Mouse (Mus musculus) heart, postnatal 4 days (tissue): ENCODE results near the gene Hoxa2. TPM values are rescaled to one million over a fixed set of nuclear protein-coding genes. Genes with fewer than 3 reads are reported as not detected.

Source experiments
- DNase-seq: peaks from one replicate; pipeline ENCODE4 v3.0.0; 2021
- total RNA-seq, 2 experiments: library from RNA; stranded (reverse); gene quantifications; 2 replicates each; pipeline ENCODE4 v1.2.3; 2021

Hoxa2 gene
- under 1 TPM; 0.60 to 0.68 TPM for total RNA-seq

DNA sequence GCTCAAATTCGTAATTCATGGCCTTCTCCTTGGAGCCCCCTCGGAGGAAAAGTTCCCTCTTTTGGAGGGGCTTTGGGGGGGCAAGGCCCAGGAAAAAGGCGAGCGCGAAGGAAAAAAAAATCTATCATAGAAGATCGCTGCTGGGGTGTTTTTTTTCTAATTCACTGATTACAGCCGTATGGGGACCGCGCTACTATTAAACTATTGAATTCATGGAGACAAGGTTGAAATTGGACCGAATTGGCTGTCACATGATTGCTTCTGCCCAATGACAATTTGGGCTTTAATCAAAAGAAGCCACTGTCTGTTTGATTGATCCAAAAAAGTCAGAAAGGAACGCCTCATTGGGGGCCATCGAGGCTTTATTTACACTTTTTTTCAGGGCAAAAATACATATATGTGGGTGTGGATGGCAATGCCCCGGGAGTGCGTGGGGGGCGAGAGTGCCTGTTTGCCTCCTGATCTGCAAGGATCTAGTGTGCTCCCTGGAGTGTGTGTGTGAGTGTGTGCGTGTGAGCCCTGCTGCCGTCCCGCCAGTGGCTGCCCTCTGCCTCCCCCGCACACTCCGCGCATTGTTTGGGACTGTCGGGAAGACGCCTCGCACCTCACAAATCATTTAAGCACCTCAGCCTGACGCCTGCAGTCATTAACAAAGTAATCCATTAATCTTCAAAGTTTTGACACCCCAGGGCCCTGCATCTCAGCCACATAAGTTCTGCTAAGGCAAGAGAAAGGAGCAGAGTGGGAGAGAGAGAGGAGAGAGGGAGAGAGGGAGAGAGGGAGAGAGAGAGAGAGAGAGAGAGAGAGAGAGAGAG, at the start of gene Hoxa2:
Hoxa2 (minus strand) TSS at position 206 of the 815 bp plus-strand sequence.
- peak; percentile 15 for DNase-seq

DNA sequence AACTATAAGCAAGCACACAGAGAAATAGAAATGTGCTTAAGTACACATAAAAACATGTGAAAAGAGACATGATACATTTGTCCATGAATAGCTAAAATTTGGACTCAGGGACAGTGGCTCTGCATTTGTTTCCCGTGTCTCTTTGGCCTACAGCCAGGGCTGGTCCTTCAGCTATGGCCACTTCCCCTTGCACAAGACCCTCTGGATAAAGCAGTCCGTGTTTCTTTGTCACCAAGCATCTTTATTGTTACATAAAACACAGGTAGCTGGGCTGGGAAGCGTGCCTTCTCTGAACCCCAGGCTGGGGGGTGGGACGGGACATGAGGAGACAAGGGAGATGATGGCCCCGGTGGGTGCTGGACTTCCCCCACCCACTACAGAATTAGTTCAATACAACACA, 49.6 kb upstream of the Hoxa2 start:
- no peak for DNase-seq

DNA sequence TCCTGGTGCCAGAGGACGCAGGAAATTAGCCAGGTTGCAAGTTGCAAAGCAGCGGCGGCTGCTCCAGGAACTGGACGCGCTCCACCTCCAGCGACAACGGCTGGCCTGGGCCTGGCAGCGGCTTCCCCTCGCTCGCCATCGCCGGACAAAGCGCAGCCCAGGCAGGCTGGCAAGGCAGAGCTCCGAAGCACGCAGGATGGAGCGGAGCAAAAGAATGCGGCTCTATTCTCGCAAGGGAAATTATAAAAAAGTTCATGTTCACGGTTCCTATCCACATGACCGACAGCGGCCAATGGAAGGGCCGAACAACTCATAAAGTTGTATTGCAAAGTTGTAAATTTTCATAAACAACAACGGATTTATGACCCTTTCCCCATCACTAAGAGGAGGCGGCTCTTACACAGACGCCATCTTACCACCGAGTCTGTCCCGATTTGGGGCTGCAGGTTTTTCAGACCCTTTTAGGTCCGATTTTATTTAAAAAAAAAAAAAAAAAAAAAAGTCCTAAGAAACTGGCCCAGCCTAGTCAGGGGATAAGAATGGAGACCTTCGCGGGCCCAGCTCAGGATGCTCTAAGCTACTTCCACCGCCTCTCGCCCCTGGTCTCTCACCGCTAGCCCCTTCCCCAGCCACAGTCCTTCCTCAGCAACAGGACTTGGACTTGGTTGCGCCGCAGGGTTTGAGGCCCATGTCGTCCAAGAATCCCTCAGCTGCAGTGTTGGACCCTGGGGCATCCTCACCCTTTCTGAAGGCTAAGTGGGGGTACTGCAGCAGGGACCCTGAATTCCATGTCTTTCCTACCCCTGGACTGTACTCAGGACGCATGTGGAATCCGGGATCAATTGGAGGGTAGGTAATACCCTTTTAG, 48.7 kb upstream of the Hoxa2 start, which contains the start of the genes Hoxa3 and Gm28308:
Hoxa3 (minus strand) TSS at position 218 of the 868 bp plus-strand sequence.
Gm28308 (minus strand) TSS at position 221 of the 868 bp plus-strand sequence.
- DNase-seq = no peak

DNA sequence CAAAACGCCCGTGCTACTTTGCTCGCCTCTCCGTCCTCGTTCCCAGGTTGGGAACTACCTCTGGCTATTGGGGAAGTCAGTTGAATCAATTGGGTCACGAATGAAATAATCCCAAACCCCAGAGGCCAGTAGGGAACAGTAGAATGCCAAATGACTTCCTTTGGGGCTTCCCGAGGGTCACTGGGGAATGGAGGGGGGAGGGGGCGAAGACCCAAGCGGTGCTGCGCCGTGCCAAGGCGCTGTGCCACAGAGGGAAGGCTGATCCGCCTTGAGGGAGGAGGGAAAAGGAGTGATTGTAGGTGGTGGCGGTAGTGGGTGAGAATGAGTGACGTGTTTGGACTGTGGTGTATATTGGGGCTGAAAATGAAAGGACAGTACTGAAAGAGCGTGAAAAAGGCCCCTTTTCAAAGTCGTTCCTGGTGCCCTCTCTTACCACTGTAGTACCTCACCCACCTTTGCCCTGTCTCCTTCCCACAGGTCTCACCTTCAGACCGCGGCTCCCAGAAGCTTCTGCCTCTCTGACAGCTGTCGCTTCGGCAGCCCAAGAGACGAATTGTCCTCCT, 48.0 kb upstream of the Hoxa2 start:
- DNase-seq = no peak

DNA sequence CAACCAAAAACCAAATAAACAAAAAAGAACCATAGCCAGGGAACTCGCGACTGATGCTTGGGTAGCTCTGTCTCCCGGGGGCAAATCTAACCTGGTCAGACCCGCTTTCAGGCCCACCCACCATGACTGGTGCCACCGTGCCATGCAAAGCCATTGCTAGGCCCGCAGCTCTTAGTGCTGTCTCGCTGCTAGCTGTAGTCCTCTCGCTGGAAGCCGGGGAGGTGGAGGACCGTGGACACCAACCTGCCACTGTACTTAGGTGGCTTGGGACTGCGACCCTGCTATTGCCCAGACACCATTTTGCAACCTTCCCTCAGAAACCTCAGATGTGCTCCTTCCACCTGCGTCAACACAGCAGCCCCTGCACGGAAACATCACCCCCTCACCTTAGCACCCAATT, 47.3 kb upstream of the Hoxa2 start:
- no peak for DNase-seq

DNA sequence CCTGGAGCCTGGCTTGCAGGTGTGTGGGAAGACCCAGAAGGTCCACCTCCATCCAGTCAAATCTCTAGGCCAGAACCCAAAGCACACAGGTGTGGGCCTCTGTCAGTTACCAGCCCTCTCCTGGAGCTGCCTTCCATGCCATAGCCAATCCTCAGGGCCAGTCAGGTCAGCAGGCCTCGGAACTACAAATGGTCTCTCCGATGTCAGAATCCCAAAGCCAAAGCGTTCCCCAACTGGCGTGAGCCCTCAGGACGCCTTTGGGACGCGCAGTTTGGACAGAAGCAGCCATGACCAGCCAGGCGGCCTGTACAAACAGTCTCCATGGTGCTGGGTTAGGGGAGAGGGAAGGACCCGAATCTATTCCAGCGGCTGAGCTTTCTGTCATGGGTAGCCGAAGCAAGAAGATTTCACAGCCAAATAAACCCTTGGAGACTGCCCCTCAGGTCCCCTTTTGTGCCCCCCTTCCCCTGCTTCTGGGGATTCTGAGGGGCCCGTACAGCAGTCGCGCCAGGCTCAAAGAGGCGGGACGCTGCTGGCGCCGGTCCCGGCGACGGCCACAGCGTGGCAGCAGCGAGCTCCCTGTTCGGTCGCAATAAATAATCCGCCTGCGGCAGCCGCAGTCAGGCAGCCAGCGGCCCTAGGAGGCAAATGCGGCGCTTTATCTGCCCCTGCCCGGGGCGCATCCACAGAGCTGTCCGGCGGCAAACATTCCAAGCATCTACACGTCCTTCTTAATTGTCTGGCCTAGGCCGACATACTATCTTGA, 46.7 kb upstream of the Hoxa2 start:
- DNase-seq = peak; percentile 82

DNA sequence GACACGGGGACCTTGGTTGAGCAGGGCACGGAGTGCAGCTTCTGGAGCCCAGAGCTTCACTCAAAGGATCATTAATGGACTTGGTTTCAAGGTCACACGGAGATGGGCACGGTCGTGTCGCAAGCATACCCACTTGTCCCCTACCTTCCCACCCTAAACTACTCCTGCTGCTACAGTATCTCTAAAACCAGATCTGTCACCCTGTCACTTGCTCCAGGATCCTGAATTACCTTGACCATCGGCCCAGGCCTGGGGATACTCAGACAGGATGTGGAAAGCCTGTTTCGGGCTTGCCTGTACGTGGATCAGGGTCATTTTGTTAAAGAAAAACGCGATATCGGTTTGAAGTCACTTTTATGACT, 45.0 kb upstream of the Hoxa2 start:
- no peak for DNase-seq

DNA sequence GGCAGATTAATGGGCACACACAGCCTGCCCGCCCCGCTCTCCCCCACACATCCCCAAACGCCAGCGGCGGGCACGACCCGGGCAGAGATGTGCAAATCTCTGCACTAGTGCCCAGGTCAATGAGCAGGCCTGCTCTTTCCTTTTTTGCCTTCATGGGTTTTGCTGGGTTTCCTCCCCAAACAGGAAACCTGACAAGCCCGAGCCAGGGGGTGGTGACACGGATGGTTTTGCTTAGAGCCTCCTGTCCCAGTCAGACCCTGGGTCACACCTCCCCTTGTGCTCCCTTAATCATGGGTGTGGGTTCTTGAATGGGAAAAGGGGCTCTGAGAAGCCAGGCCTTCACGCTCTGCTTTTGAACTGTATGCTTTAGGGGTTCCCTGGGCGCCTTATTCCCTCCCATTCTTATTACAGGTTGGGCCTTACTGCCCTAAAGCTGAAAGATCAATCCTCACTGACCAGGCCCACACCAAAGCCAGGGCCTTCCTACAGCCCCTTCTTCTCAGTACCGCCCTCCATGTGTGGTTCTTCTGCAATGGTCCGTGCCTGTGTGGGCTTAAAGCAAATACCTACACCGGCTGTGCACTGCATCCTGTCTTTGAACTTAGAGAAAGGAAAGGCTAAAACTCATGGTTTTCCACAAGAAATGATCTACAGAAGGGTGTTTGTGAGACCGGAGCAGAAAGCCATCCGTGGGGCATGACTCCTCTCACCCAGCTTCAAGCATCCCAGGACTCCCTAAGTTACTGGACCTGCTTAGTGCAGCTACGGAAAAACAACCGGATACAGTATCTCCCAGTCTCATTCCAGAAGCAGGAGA, 44.4 kb upstream of the Hoxa2 start:
- peak; percentile 6 for DNase-seq

DNA sequence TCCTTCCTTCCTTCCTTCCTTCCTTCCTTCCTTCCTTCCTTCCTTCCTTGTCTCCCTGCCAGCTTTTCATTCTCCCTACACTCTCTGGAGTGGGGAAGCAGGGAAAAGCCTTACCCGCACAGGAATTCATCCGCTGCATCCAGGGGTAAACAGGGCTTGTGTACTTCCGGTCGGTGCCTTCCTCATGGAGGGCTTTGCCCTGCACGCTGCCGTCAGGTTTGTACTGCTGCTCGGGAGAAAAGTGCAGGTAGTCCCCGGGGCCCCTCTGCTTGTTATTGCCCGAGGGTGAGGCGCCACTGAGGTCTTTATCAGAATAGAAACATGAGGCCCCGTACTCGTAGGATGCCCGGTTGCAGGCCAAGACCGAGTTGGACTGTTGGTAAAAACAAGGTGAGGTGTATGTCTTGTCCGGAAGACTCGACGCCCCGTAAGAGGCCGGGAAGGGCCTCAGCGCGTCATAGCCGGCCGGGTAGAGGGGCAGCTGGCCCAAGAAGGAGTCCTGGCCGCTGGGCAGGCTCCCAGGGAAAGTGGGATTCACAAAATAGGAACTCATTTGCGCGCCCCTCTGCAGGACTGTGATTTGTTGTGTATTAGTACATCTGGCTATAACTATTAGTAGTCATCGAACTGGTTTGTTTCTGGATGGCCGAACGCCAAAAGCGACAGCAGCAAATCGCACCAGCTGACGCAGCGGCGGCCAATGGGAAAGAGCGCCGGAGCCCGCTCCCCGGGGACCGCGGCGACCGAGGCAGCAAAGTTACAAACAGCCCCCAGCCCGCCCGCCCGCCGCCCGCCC, 43.6 kb upstream of the Hoxa2 start, which contains the start of gene Hoxa6:
Hoxa6 (minus strand) TSS at position 651 of the 796 bp plus-strand sequence.
- peak; percentile 29 for DNase-seq

DNA sequence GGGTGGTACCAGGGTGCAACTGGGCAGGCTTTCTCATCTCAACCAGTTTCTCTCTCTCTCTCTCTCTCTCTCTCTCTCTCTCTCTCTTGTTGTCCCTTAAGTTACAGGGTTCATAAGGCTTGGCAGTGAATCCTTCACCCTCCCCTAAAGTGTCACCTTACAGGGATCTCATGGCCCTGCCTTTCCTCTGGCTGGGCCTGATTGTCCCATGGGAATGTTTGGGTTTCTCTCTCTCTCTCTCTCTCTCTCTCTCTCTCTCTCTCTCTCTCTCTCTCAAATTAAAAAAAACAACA, 43.0 kb upstream of the Hoxa2 start:
- DNase-seq = no peak

DNA sequence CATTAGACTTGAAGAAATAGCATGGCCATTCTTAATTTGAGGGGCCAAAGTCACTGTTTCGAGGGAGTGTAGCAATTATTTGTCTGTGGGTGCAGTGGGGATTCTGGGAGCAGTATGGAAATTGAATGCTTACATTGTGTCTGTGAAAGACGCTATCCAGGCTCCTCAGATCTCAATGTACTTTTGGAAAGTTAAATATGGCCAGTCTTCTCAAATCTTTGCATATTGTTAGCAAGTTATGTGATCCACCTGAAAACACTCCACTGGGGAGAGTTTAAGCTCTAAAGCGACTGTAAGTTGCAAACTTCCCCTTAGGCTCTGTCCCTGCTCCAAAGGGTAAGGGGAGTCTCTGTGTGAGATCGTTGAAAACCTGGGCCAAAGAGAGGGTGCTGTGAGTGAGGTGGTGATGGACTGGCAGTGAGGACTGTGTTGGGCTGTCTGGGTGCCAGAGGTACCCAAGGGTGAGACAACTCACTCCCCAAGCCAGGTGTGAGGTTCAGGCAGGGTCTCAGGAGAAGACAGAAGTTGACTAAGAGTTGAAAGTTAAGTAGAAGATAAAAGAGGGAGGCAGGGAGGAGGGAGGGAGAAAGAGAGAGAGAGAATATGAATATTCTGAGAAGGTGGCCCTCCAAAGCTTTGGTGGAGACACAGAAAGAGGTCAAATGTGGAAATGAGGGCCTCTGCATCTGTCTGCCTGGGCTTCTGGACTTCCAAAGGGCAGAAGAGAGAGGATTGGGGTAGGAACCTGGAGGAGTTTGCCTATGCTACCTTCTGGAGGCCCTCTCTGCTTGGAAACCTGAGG, 42.5 kb upstream of the Hoxa2 start:
- DNase-seq = no peak

DNA sequence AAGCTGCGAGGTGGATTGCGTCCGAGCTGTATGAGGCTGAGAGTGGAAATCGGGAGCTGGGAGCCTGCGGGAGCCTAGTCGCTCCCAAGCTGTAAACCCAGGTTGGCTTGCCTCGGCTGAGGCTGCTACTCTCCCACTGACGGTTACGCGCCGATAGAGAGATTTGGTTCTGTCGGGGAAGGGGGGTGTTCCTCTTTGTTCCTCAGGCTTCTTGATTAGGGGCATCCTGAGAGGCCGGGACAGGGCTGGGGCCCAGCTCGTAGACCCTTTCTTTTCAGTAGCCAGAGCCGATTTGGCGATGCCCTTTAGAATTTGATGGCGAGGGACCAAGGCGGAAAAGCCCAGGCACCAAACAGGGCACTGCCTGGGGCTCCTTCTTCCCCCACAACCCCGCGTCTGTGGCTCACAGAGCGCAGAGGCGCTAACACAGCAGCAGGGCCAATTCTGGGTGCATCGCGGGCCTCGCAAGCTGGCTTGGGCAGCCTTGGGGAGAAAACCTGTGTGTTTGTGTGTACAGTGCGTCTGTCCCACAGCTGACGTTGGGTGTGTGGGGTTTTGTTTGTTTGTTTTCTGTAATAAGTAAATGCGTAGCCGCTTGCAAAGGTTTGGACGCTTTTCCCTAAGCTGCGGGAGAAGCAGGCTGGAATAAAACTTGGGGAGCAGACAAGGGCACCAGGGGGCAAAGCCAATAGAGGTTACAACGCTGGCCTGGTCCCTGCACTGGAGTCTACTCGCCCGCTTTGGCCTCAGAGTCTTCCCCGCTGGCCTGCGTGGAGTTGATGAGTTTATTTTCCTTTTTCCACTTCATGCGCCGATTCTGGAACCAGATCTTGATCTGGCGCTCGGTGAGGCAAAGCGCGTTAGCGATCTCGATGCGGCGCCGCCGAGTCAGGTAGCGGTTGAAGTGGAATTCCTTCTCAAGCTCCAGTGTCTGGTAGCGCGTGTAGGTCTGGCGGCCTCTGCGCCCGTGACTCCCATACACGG, 41.3 kb upstream of the Hoxa2 start:
- peak; percentile 6 for DNase-seq

DNA sequence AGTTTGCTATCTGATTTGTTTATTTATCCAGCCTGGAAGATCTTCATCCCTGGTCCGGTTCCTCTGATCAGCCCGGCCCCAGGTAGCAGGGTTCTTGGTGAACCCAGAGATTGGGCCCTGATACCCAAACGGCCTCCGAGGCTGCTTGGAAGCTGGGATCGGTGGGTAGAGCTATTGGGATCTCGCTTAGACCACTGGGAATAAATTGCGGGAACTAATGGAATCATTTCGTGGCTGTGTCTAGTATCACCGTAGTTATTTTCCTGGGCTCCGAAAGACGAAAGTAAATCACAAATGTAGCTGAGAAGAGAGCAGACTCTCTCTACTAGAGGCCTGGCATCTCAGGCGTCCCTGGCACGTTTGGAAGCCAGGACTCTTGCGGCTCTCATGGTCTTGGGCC, 40.6 kb upstream of the Hoxa2 start:
- DNase-seq = no peak

DNA sequence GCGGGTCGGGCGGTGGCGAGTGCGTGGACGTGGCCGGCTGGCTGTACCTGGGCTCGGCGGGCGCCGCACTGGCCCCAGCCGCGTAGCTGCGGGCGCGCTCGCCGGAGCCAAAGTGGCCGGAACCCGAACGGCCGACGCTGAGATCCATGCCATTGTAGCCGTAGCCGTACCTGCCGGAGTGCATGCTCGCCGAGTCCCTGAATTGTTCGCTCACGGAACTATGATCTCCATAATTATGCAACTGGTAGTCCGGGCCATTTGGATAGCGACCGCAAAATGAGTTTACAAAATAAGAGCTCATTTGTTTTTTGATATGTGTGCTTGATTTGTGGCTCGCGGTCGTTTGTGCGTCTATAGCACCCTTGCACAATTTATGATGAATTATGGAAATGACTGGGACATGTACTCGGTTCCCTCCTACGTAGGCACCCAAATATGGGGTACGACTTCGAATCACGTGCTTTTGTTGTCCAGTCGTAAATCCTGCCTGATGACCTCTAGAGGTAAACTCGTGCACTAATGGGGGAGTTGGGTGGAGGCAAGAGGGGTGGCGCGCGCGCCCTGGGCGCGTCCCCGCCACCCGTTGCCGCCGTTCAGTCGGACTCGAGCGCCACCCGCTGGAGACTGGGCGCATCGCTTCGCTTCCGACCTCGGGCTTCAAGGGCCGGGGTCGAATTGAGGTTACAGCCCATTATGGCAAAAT, 39.6 kb upstream of the Hoxa2 start, which contains the start of gene Hoxa5:
Hoxa5 (minus strand) TSS at position 538 of the 703 bp plus-strand sequence.
- DNase-seq = peak; percentile 75

DNA sequence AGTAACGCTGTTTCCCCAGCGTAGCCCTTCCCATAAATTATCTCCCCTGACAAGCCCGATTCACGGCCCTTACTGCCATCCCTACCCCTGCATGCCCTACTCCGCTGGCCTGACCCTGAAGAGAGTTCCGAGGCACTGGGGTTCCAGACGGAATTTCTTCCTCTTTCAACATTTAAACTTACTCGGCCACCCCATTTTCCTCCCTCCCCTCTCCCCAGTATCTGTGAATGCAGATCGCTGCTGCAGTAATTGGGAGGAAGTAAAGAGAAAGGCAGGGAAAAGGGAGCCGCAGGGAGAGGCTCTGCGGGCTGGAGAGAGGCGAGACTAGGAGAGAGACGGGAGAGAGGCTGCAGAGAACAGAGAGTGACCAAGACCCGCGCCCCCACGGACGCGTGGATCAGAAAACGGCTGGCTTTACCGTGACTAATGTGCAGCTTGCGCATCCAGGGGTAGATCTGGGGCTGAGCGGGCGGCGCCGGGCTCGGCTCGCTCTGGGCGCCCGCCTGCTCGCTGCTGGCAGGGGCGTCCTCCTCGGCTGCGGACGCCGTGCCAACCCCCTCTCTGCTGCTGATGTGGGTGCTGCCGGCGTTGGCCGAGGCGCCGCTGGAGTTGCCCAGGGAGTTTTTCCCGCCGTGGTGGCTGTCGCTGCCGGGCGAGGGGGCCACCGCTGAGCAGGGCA, 38.9 kb upstream of the Hoxa2 start:
- DNase-seq = no peak

DNA sequence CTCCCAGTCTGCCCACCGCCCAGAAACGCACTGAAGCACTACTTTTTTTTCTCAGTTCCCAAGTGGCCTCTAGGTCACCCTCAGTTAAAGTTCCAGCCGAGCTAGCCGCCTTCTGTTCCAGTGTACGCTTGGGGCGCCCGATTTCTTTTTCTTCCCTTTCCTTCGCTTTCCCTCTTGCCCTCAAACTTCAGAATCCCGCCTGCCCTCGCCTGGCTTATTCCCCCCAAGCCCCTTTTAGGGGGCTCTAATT, 38.4 kb upstream of the Hoxa2 start:
- DNase-seq = no peak

DNA sequence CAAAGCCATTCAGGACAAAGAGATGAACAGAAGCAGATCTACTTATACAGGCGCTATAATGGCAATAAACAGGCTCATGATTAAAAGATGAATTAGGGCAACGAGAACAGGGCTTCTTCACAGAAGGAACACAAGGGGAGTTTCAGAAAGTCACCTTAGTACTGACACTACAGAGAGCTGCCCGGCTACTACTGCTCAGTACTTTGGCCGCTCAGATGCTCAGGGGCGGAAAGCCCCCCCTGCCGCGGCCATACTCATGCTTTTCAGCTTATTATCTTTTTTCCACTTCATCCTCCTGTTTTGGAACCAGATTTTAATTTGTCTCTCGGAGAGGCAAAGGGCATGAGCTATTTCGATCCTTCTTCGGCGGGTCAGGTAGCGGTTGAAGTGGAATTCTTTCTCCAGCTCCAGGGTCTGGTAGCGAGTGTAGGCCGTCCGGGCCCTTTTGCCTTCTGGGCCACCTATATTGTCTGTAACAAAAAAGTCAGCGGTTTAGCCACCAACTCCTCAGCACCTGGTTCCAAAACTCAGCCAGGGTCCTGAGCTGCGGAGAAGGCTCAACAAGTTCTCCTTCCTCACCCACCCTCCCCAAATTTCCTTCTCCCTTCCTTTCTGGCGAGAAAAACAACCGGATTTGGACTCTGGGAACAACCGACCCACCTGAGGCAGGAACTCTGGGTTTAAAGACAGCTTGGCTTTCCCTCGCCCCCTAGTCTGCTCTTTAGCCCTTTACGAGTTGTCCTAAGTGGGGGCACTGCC, 37.9 kb upstream of the Hoxa2 start:
- DNase-seq = no peak
